Mouse (Mus musculus) brain, embryonic 14.5 days (tissue): Measurements from ENCODE around the gene Gm20662.

ENCODE experiments used
- CTCF ChIP-seq: fragments of 200-500 bp; IDR thresholded peaks from 2 replicates; pipeline ENCODE4 v1.5.1; 2012; ENCODE audit warnings: inconsistent platforms, mild to moderate bottlenecking, moderate library complexity, borderline replicate concordance; ENCODE audit not compliant: insufficient read depth, insufficient read length; ENCODE audit errors: extremely low read depth
- POLR2A ChIP-seq: fragments of 200-500 bp; IDR thresholded peaks from 2 replicates; pipeline ENCODE4 v1.6.1; 2012; ENCODE audit warnings: mild to moderate bottlenecking, inconsistent platforms, borderline replicate concordance; ENCODE audit not compliant: poor library complexity, insufficient read depth, insufficient read length, severe bottlenecking; ENCODE audit errors: extremely low read depth

DNA sequence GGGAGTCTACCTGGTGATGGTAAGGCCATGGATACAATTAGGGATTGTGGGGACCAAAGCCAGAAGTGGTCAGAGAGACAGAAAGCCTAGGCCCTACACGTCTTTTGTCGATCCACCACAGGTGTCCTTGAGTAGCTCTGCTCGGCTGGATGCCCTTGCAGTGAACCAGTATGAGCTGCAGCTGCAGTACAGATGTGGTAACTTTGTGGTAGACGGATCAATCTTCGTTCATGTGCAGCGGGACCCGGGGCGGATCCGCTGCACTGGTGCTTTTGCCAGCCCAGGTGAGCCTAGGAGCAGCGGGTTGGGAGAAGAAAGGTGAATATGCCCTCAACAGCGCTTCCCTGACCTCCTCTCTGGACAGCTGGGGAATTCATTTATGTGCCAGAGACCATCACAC is 3.1 kb upstream of the Gm20662 start:
- TF ChIP-seq CTCF (no peak), POLR2A (no peak)
